8 mouse cellular contexts compared by ENCODE assay signal in the genomic region with DNA sequence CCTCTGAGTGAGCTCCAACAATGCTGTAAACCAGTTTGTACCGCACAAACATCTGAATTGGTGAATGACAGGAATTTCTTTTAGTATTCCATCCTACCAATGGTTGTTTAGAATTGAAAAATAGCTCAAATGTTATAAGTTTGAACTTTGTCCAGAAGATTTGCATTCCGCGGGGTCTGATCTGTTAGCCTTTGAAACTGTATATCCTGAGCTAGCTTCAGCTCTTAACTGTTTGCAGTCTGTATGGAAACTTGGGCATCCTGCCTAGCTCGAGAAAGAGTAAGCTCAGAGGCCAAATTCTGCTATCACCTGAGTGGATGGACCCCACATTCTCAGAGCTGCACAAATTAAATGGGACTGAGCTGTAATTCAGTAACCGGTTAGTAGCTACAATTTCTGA. TPM values are rescaled to one million over a fixed set of nuclear protein-coding genes. Genes with fewer than 3 reads are reported as not detected.
DNase-seq lines count a peak whose midpoint lies in the region; ATAC-seq lines count a peak whose summit lies in the region.
"Had no signal": no experiment of that assay in that cellular context is flagged by ENCODE, and none has a peak within 500 bp of the region (broad histone marks: within the 10 kb centered on the region; RNA-seq: fewer than 3 reads in every experiment).

No protein-coding gene starts in this region.

- H3K4me1 ChIP-seq in lung, embryonic 15.5 days = peaks cover 39% of the 10 kb centered on the region
- peaks cover 48% of the 10 kb centered on the region for H3K4me1 ChIP-seq in forebrain, embryonic 16.5 days (replicated peaks; ENCODE audit: control insufficient read depth, insufficient read depth, low read length)
- peaks cover 54% of the 10 kb centered on the region for H3K4me1 ChIP-seq in liver, embryonic 12.5 days
- H3K4me1 ChIP-seq in stomach, embryonic 16.5 days (ENCODE audit: control insufficient read depth, insufficient read depth, low read length) = peaks cover 31% of the 10 kb centered on the region

- 43% methylated on average over 5 of the region's 5 CpGs for WGBS in lung, embryonic 15.5 days
- WGBS in forebrain, embryonic 16.5 days = 23% methylated on average over 5 of the region's 5 CpGs
- WGBS in liver, embryonic 12.5 days (ENCODE audit: insufficient replicate concordance) = 80% methylated on average over 5 of the region's 5 CpGs
- WGBS in stomach, embryonic 16.5 days = 36% methylated on average over 5 of the region's 5 CpGs

- H3K4me3 ChIP-seq in lung, embryonic 15.5 days = no peak overlapping the region
- H3K4me3 ChIP-seq in forebrain, embryonic 16.5 days (replicated peaks; ENCODE audit: low read length) = peak overlapping the region; percentile 98; the same call in 1 of the 2 replicates
- H3K4me3 ChIP-seq in liver, embryonic 12.5 days = no peak overlapping the region
- peak overlapping the region; percentile 4; the same call in 1 of the 2 replicates for H3K4me3 ChIP-seq in stomach, embryonic 16.5 days (replicated peaks; ENCODE audit: low read length)

- H3K4me2 ChIP-seq in lung, embryonic 15.5 days = peak overlapping the region; percentile 87; the same call in 1 of the 2 replicates
- H3K4me2 ChIP-seq in forebrain, embryonic 16.5 days (ENCODE audit: low read length) = peak overlapping the region; percentile 94
- peak overlapping the region; percentile 91 for H3K4me2 ChIP-seq in liver, embryonic 12.5 days
- H3K4me2 ChIP-seq in stomach, embryonic 16.5 days (ENCODE audit: low read depth, low read length) = peak overlapping the region; percentile 94

- H3K9me3 ChIP-seq in lung, embryonic 15.5 days = no peaks in the 10 kb centered on the region
- no peaks in the 10 kb centered on the region for H3K9me3 ChIP-seq in forebrain, embryonic 16.5 days (ENCODE audit: control insufficient read depth, low read length)
- no peaks in the 10 kb centered on the region for H3K9me3 ChIP-seq in liver, embryonic 12.5 days (replicated peaks)
- no peaks in the 10 kb centered on the region for H3K9me3 ChIP-seq in stomach, embryonic 16.5 days (replicated peaks; ENCODE audit: control insufficient read depth, low read length)

- intact Hi-C loops in left cerebral cortex, postnatal 4 days (cut with DNase I) = no loop called here

- ATAC-seq in lung, embryonic 15.5 days (ENCODE audit: borderline replicate concordance, extremely low read depth, low FRiP score, low TSS enrichment) = no peak
- no peak for ATAC-seq in forebrain, embryonic 16.5 days
- ATAC-seq in liver, embryonic 12.5 days = no peak
- ATAC-seq in stomach, embryonic 16.5 days (ENCODE audit: insufficient read depth, low FRiP score) = no peak
- no peak for ATAC-seq in cerebellum, adult (ENCODE audit: insufficient number of reproducible peaks, low FRiP score, low TSS enrichment)

- H3K27me3 ChIP-seq in lung, embryonic 15.5 days = no peaks in the 10 kb centered on the region
- H3K27me3 ChIP-seq in forebrain, embryonic 16.5 days (replicated peaks; ENCODE audit: control insufficient read depth, insufficient read depth, low read length) = no peaks in the 10 kb centered on the region
- no peaks in the 10 kb centered on the region for H3K27me3 ChIP-seq in liver, embryonic 12.5 days (replicated peaks)
- H3K27me3 ChIP-seq in stomach, embryonic 16.5 days (ENCODE audit: control insufficient read depth, insufficient read depth, low read length) = no peaks in the 10 kb centered on the region

- no peak overlapping the region for H3K9ac ChIP-seq in lung, embryonic 15.5 days
- H3K9ac ChIP-seq in forebrain, embryonic 16.5 days (replicated peaks; ENCODE audit: low read depth, low read length) = 0 out of 2 replicates have a peak overlapping the region, but pooled peaks have one; percentile 1
- H3K9ac ChIP-seq in liver, embryonic 12.5 days = no peak overlapping the region
- peak overlapping the region; percentile 57 for H3K9ac ChIP-seq in stomach, embryonic 16.5 days (ENCODE audit: low read length)

- no peak for DNase-seq in lung, adult 18-20 months
- DNase-seq in left cerebral cortex, postnatal 4 days = no peak

- H3K27ac ChIP-seq in lung, embryonic 15.5 days = no peak overlapping the region
- H3K27ac ChIP-seq in forebrain, embryonic 16.5 days (ENCODE audit: low read length) = no peak overlapping the region
- no peak overlapping the region for H3K27ac ChIP-seq in liver, embryonic 12.5 days
- no peak overlapping the region for H3K27ac ChIP-seq in stomach, embryonic 16.5 days (ENCODE audit: low read length)
- H3K27ac ChIP-seq: macrophage had no signal

- peaks cover 22% of the 10 kb centered on the region for H3K36me3 ChIP-seq in lung, embryonic 15.5 days
- 0 out of 2 replicates have a peak, but pooled peaks cover 6% of the 10 kb centered on the region for H3K36me3 ChIP-seq in forebrain, embryonic 16.5 days (ENCODE audit: control insufficient read depth, insufficient read depth)
- peaks cover 33% of the 10 kb centered on the region for H3K36me3 ChIP-seq in liver, embryonic 12.5 days
- H3K36me3 ChIP-seq in stomach, embryonic 16.5 days (ENCODE audit: control insufficient read depth, insufficient read depth, low read length) = peaks cover 5% of the 10 kb centered on the region; the same call in 1 of the 2 replicates

RNA-seq across cellular contexts. Expression of gene Vezf1, which starts 3.0 kb away (rescaled TPM):
- polyA plus RNA-seq in lung, embryonic 15.5 days (2015; fragmentation: Nextera tagmentation; extraction: Ambion mirVana) = 37.7 and 39.7 TPM in 2 replicates
- polyA plus RNA-seq in forebrain, embryonic 16.5 days (2015; fragmentation: Nextera tagmentation; extraction: Ambion mirVana) = 59.7 and 68.1 TPM in 2 replicates
- polyA plus RNA-seq in liver, embryonic 12.5 days (2016; fragmentation: Nextera tagmentation; extraction: Ambion mirVana) = 14.6 TPM in 2 replicates
- polyA plus RNA-seq in stomach, embryonic 16.5 days (2015; fragmentation: Nextera tagmentation; extraction: Ambion mirVana) = 28.5 and 30.5 TPM in 2 replicates
- 10 to 100 TPM; 35.3 to 38.2 TPM for total RNA-seq in left cerebral cortex, postnatal 4 days (2021)

RNA-seq across cellular contexts. Expression of gene Srsf1, which starts 23.9 kb away (rescaled TPM):
- 308 and 313 TPM in 2 replicates for polyA plus RNA-seq in lung, embryonic 15.5 days (2015; fragmentation: Nextera tagmentation; extraction: Ambion mirVana)
- polyA plus RNA-seq in forebrain, embryonic 16.5 days (2015; fragmentation: Nextera tagmentation; extraction: Ambion mirVana) = 290 and 334 TPM in 2 replicates
- polyA plus RNA-seq in liver, embryonic 12.5 days (2016; fragmentation: Nextera tagmentation; extraction: Ambion mirVana) = 272 and 273 TPM in 2 replicates
- polyA plus RNA-seq in stomach, embryonic 16.5 days (2015; fragmentation: Nextera tagmentation; extraction: Ambion mirVana) = 188 and 201 TPM in 2 replicates
- total RNA-seq in left cerebral cortex, postnatal 4 days (2021) = 100 to 1,000 TPM; 261 to 264 TPM

RNA-seq across cellular contexts. Expression of gene Cuedc1, which starts 26.7 kb away (rescaled TPM):
- 17.7 and 19.7 TPM in 2 replicates for polyA plus RNA-seq in lung, embryonic 15.5 days (2015; fragmentation: Nextera tagmentation; extraction: Ambion mirVana)
- polyA plus RNA-seq in forebrain, embryonic 16.5 days (2015; fragmentation: Nextera tagmentation; extraction: Ambion mirVana) = 36.0 and 40.3 TPM in 2 replicates
- polyA plus RNA-seq in liver, embryonic 12.5 days (2016; fragmentation: Nextera tagmentation; extraction: Ambion mirVana) = 3.4 and 4.6 TPM in 2 replicates
- 11.3 and 11.5 TPM in 2 replicates for polyA plus RNA-seq in stomach, embryonic 16.5 days (2015; fragmentation: Nextera tagmentation; extraction: Ambion mirVana)
- 10 to 100 TPM; 65.4 to 69.7 TPM for total RNA-seq in left cerebral cortex, postnatal 4 days (2021)

Comparison
In these comparisons a context has a peak if more than half of its experiments do, and no peak if none do; other contexts are left out.
1. H3K4me3 ChIP-seq: peak in forebrain, embryonic 16.5 days (single experiment) and stomach, embryonic 16.5 days (single experiment); none in lung, embryonic 15.5 days (single experiment) and liver, embryonic 12.5 days (single experiment).
2. H3K9ac ChIP-seq: peak in forebrain, embryonic 16.5 days (single experiment) and stomach, embryonic 16.5 days (single experiment); none in lung, embryonic 15.5 days (single experiment) and liver, embryonic 12.5 days (single experiment).
3. Peak in every context shown above with its lines, with median percentiles within 50 percentile points of each other: H3K4me2 ChIP-seq.